Mouse (Mus musculus): ENCODE measurements at regions not wholly inside any gene's neighbourhood (a gene's known extent, or its start where the extent isn't known, plus 50 kb on each side); places are given as distances from the start of the nearest gene placed in this dataset.
A peak's percentile ranks its signal among the peaks of the same experiment; 100 is the strongest.

- intact Hi-C loops (cut with DNase I): loop anchor here (10.0 kb wide), 1 partner anchor 513 kb away; the partner anchor contains the start of gene Ntrk2
- peak; percentile 39 for DNase-seq
Measured at GRCm38 (mm10) chr13:59317458-59318005, 267.5 kb downstream of the Agtpbp1 start.

- DNase-seq: no peak
Measured at GRCm38 (mm10) chr13:59315811-59316210, 269.2 kb downstream of the Agtpbp1 start.

GRCm38 (mm10) chr13:59314419-59314818 is 270.6 kb downstream of the Agtpbp1 start:
- peak; percentile 76 for DNase-seq
- intact Hi-C loops (cut with DNase I): loop anchor here (10.0 kb wide), 1 partner anchor 510 kb away; the partner anchor contains the start of gene Ntrk2

More at GRCm38 (mm10) chr13:59315811-59316210, 269.2 kb downstream of the Agtpbp1 start:
- intact Hi-C loops (cut with DNase I): loop anchor here (10.0 kb wide), 1 partner anchor 511 kb away; the partner anchor contains the start of gene Ntrk2

- DNase-seq: no peak
- intact Hi-C loops (cut with DNase I): loop anchor here (10.0 kb wide), 1 partner anchor 509 kb away; the partner anchor contains the start of gene Ntrk2
Measured at GRCm38 (mm10) chr13:59313725-59314330, 271.2 kb downstream of the Agtpbp1 start.

GRCm38 (mm10) chr13:59292905-59293304 is 292.1 kb downstream of the Agtpbp1 start:
- DNase-seq: no peak
- intact Hi-C loops (cut with DNase I): no loop called here

GRCm38 (mm10) chr13:59289127-59289526 is 295.9 kb downstream of the Agtpbp1 start:
- intact Hi-C loops (cut with DNase I): no loop called here
- peak; percentile 21 for DNase-seq

GRCm38 (mm10) chr13:59281199-59281598 is 303.8 kb downstream of the Agtpbp1 start:
- no peak for DNase-seq
- intact Hi-C loops (cut with DNase I): no loop called here

GRCm38 (mm10) chr13:59279136-59279535 is 305.9 kb downstream of the Agtpbp1 start:
- intact Hi-C loops (cut with DNase I): no loop called here
- DNase-seq: peak; percentile 18

- intact Hi-C loops (cut with DNase I): no loop called here
- no peak for DNase-seq
Measured at GRCm38 (mm10) chr13:59271661-59272060, 313.4 kb downstream of the Agtpbp1 start.

- no peak for DNase-seq
- intact Hi-C loops (cut with DNase I): no loop called here
Measured at GRCm38 (mm10) chr13:59266854-59267253, 318.2 kb downstream of the Agtpbp1 start.

- intact Hi-C loops (cut with DNase I): no loop called here
- no peak for DNase-seq
Measured at GRCm38 (mm10) chr13:59264126-59264525, 320.9 kb downstream of the Agtpbp1 start.

- intact Hi-C loops (cut with DNase I): no loop called here
- DNase-seq: no peak
Measured at GRCm38 (mm10) chr13:59261924-59262323, 323.1 kb downstream of the Agtpbp1 start.

- DNase-seq: no peak
- intact Hi-C loops (cut with DNase I): no loop called here
Measured at GRCm38 (mm10) chr13:59255798-59256435, 329.1 kb downstream of the Agtpbp1 start.

- no peak for DNase-seq
- intact Hi-C loops (cut with DNase I): no loop called here
Measured at GRCm38 (mm10) chr13:59253667-59254558, 331.1 kb downstream of the Agtpbp1 start.

GRCm38 (mm10) chr13:59251252-59252006 is 333.6 kb downstream of the Agtpbp1 start:
- intact Hi-C loops (cut with DNase I): no loop called here
- peak; percentile 50 for DNase-seq

GRCm38 (mm10) chr13:59248411-59248810 is 336.6 kb downstream of the Agtpbp1 start:
- no peak for DNase-seq
- intact Hi-C loops (cut with DNase I): no loop called here

GRCm38 (mm10) chr13:59246984-59247537 is 338.0 kb downstream of the Agtpbp1 start:
- intact Hi-C loops (cut with DNase I): no loop called here
- no peak for DNase-seq

GRCm38 (mm10) chr13:59246070-59246469 is 339.0 kb downstream of the Agtpbp1 start:
- DNase-seq: no peak
- intact Hi-C loops (cut with DNase I): no loop called here

GRCm38 (mm10) chr13:59244622-59245021 is 340.4 kb downstream of the Agtpbp1 start:
- peak; percentile 36 for DNase-seq
- intact Hi-C loops (cut with DNase I): no loop called here

- intact Hi-C loops (cut with DNase I): no loop called here
- no peak for DNase-seq
Measured at GRCm38 (mm10) chr13:59242671-59243070, 342.4 kb downstream of the Agtpbp1 start.

Data from left cerebral cortex, postnatal 4 days (tissue).